Mouse (Mus musculus) bone marrow, adult 2 months (tissue): ENCODE data around the gene Rab20. TPM values are rescaled to one million over a fixed set of nuclear protein-coding genes. Genes with fewer than 3 reads are reported as not detected.

ENCODE experiments used
- H3K27ac ChIP-seq: fragments of 200-500 bp; 2 replicates; pipeline ENCODE4 v1.5.1; 2012; ENCODE audit warnings: low read depth, mild to moderate bottlenecking, control low read depth, inconsistent platforms, low read length; ENCODE audit not compliant: control insufficient read depth, poor library complexity, insufficient read depth
- H3K4me1 ChIP-seq: fragments of 200-500 bp; 2 replicates; pipeline ENCODE4 v1.6.1; 2011; ENCODE audit warnings: low read length; ENCODE audit not compliant: control insufficient read depth, insufficient read depth
- H3K4me3 ChIP-seq: fragments of 200-500 bp; replicated peaks from 2 replicates; pipeline ENCODE3; 2011; ENCODE audit warnings: mild to moderate bottlenecking, low read depth, low read length, control low read depth; ENCODE audit not compliant: control insufficient read depth
- CTCF ChIP-seq: fragments of 200-500 bp; IDR thresholded peaks from 2 replicates; pipeline ENCODE4 v1.5.1; 2011; ENCODE audit warnings: low read length, control low read depth; ENCODE audit not compliant: control insufficient read depth, insufficient read depth
- POLR2A ChIP-seq: fragments of 200-500 bp; IDR thresholded peaks from 2 replicates; pipeline ENCODE4 v1.6.1; 2011; ENCODE audit warnings: low read depth, mild to moderate bottlenecking, control low read depth, low read length, borderline replicate concordance; ENCODE audit not compliant: control insufficient read depth
- WGBS: fragments of 180-500 bp; shearing (Covaris S2); methylation state at CpG from one replicate; pipeline ENCODE4 v1.1.7; 2018; 5-methylcytosine and 5-hydroxymethylcytosine counted together
- polyA plus RNA-seq: library from polyadenylated mRNA; stranded (reverse); fragments of >200 nt; gene quantifications from 2 replicates; pipeline ENCODE4 v1.2.4, GENCODE M21; 2011; ENCODE audit warnings: low replicate concordance; ENCODE audit not compliant: missing spikeins, insufficient read depth, insufficient read length

The Rab20 gene
- 3.3 and 6.2 TPM in 2 replicates for polyA plus RNA-seq

DNA sequence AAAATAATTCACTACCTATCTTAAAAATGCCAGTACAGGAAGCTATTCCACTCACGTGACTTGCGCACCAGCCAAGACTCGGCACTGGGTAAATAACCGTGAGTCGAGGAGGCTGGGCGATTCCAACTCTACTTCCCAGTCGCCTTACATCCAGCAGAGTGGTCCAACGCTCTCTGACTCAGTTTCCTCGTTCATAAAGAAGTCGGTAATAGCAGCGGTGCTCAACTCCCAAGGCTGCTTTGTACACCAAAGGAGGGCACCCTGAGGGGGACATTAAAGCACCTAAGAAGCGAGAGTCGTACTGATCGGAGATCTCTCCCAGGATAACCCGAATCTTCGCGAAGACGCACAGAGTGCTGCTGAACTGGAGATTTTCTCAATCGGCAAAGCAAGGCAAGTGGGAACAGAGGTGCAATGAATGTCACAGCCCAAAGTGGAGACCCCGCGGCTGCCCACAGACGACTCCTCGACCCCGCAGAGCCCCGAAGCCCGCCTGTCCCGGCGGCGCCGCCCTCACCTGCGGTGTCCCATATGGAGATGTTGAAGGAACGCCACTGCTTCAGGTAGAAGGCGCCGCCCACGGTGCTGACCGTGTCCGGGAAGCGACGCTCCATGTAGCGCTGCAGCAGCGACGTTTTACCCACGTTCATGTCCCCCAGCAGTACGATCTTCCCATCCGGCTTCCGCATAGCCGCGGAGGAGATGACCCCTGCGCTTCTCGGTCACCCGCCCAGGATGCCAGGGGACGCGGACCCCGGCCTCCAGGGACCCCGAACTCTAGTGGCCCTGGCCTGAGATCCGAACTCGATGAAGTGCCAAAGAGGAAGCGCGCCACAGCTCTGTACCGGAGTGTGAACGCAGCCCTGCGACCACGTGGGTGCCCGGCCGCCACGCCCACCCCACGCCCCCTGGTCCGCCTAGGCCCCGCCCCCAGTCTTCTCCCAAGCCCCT is at the start of gene Rab20:
Gene Rab20 (minus strand): TSS at position 900 of the 951 bp plus-strand sequence.
- H3K4me1 ChIP-seq = peaks cover 1% of the 10 kb centered on the region; the same call in 1 of the 2 replicates
- peak within 1 kb of the TSS; percentile 69 for H3K4me3 ChIP-seq
- TF ChIP-seq POLR2A (peak; percentile 26; the same call in 1 of the 2 replicates), CTCF (no peak)
- H3K27ac ChIP-seq = peak within 1 kb of the TSS; percentile 11
- WGBS = under 1% methylated on average over 69 of the region's 69 CpGs

DNA sequence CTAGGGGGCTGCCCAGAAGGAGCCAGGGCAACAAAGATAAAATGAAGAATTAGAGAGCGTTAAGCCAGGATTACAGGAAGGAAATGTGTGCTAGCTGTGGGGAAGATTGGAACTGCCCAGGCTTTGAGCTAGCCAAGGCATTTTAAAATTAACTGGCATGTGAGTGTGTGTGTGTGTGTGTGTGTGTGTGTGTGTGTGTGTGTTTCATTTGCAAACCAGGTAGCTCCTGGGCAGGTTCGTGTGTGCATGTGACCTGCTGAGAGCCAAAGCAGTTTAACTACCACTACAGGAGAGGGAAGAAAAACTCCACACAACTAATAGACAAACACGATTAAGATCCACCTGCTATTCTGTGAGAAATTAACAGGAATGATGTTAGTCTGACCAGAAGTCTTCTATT is 44.8 kb upstream of the Rab20 start:
- TF ChIP-seq POLR2A (no peak), CTCF (no peak)
- Histone ChIP-seq H3K27ac (no peak overlapping the region), H3K4me1 (no peaks in the 10 kb centered on the region; the same call in 1 of the 2 replicates), H3K4me3 (no peak overlapping the region)
- 66% methylated on average over 3 of the region's 3 CpGs for WGBS

DNA sequence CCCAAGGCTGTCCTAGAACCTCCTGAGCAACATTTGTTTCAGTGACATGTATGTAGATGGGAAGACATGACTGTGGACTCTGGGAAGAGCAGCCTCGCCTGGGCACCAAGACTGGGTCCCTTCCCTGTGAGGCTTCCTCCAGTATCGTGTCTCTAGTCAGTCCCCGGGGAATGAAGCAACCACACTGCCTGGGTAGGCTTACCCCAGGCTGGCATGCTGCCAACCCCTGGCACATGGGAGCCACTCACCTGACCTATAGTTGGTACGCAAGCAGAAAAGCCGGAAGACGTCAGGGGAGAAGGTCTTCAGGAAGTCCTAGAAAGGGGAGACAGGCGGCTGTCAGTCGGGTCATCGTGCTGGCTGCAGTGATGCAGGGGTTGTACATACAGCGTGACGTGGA is 40.2 kb upstream of the Rab20 start:
- no peak for TF ChIP-seq CTCF
- TF ChIP-seq POLR2A = no peak
- Histone ChIP-seq H3K4me1 (peaks cover 7% of the 10 kb centered on the region), H3K27ac (no peak overlapping the region), H3K4me3 (no peak overlapping the region)
- 57% methylated on average over 11 of the region's 11 CpGs for WGBS

DNA sequence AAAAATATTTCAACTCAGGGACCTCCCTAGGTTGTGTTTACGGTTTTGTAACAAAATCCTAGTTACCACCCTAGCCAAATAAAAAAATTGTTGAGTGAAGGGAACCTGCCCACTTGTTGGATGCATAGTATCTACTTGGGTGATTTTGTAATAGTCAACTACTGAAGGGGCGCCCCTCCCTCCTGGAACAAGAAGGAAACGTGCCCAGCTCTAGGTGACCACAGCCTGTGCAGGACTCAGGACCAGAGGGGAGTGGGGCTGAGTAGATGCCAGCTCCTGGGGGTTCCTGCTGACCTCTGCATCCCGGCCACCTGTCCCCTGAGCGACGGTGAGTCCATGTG is 39.5 kb upstream of the Rab20 start:
- Histone ChIP-seq H3K4me1 (peaks cover 7% of the 10 kb centered on the region), H3K27ac (no peak overlapping the region), H3K4me3 (no peak overlapping the region)
- TF ChIP-seq POLR2A = no peak
- TF ChIP-seq CTCF = no peak
- WGBS = 51% methylated on average over 6 of the region's 6 CpGs

DNA sequence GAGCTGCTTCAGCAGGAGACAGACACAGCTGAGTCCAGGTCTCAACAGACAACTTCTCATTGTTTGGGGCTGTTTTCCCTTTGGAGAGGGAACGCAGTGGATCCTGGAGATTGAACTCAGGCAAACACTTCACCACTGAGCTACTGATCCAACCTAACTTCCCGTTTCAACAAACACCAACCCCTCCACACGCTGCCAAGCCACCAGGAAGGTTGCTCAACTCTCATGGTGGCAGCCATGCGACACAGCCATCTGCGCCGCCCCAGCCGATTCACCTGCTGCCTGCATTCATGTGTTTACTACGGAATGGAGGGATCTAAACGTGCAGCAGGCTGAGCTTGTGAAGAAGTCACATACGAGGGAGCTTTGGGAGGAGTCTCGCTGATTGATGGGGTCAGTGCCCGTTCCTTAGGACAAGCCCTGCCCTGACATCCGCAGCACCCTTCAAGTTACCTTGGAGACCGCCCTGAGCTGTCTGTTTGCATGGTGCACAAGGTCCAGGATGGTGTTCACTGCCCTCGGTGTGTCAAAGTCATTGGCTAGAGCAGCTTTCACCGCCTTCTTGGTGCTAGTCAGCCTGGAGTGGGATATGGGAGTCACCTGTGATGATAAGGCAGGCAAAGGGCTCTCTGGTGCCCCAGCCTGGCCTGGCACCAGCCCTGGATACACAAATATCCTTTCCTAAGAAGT is 39.0 kb upstream of the Rab20 start:
- Histone ChIP-seq H3K4me3 (no peak overlapping the region), H3K4me1 (peaks cover 7% of the 10 kb centered on the region), H3K27ac (no peak overlapping the region)
- 54% methylated on average over 16 of the region's 16 CpGs for WGBS
- TF ChIP-seq CTCF (no peak), POLR2A (no peak)

DNA sequence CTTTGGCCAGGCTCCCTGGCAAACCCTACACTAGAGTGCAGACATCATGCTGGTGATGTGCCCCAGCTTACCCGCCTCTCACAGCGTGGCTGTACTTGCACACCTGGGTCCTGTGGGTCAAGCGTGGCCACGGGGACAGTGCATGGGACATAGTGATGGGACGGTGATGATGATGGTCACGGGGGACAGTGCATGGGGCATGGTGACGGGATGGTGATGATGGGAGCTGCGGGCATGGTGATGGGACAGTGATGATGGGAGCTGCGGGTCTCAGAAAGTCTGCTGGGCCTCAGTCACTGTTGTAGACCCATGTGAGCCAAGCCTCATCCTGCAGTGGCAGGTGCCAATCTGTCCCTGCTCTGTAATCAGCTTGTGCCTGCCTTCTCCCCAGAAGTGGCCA is 37.8 kb upstream of the Rab20 start:
- peaks cover 7% of the 10 kb centered on the region for H3K4me1 ChIP-seq
- no peak for TF ChIP-seq CTCF
- no peak for TF ChIP-seq POLR2A
- H3K27ac ChIP-seq = no peak overlapping the region
- H3K4me3 ChIP-seq = no peak overlapping the region
- WGBS = 91% methylated on average over 9 of the region's 9 CpGs

DNA sequence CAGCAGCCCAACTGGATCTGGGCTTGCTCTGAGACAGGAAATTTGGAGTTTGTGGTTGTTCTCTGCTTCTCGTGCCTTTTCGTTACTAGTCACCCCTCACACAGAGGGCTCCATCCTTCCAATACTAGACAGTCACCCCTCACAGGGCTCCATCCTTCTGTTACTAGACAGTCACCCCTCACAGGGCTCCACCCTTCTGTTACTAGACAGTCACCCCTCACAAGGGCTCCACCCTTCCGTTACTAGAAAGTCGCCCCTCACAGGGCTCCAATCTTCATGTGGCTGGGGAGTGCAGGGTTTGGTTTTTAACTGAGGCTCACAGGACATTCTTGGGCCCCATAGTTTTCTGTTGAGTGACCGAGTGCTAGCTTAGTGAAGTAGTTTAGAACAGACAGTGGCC is 34.7 kb upstream of the Rab20 start:
- no peak overlapping the region for H3K27ac ChIP-seq
- WGBS = 73% methylated on average over 5 of the region's 5 CpGs
- TF ChIP-seq CTCF = no peak
- TF ChIP-seq POLR2A = no peak
- H3K4me1 ChIP-seq = peaks cover 7% of the 10 kb centered on the region
- H3K4me3 ChIP-seq = no peak overlapping the region

DNA sequence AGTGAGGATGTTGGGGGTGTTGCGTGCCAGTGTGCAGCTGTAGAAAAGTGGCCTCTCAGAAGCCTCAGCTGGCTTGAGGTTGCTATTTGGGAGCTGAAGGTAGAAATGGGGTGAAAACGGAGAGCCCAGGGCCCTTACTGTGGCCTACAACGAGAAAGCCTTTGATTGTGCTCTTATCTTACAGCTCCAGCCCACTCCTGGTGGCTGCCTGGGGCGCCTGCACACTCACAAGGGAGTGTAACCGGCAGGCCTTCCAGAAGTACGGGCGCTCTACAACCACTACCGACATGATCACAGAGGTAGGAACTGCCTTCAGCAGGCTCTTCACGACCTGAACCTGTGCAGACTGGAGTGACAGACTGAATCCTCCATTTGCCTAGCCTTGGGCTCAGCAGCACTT is 34.2 kb upstream of the Rab20 start:
- Histone ChIP-seq H3K4me1 (peaks cover 6% of the 10 kb centered on the region), H3K27ac (no peak overlapping the region), H3K4me3 (no peak overlapping the region)
- 74% methylated on average over 9 of the region's 9 CpGs for WGBS
- TF ChIP-seq POLR2A (no peak), CTCF (no peak)
